Mouse (Mus musculus): ENCODE measurements around the gene Usp53. TPM values are rescaled to one million over a fixed set of nuclear protein-coding genes. Genes with fewer than 3 reads are reported as not detected.

Usp53 gene
- polyA plus RNA-seq, 1 experiment: 0.10 TPM

DNA sequence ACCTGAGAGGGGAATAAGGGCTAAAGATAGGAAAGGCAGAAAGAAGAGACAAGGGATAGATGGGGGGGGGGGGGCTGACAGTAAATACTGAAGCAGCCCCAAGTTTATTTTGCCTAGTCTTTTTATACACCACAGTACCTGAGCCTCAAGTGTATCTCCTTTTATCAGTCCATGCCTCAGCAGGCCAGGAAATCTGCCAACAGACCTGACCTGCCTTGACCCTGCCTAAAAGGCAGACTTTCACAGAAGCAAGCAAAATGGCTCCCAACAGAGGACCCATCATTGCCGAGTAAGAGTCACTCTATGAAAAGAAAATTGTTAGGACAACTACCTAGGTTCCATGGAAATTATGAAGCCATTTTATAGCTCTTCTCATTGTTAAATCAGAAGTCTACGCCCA lies 76.5 kb downstream of the Usp53 start:
- H3K27me3 ChIP-seq (ENCODE audit: control insufficient read depth): no peaks in the 10 kb centered on the region
- no peaks in the 10 kb centered on the region for H3K4me1 ChIP-seq (ENCODE audit: control insufficient read depth)
- no peak for TF ChIP-seq TAL1 (IDR thresholded peaks at IDR 0.05; ENCODE audit: low read length)
- no peak for TF ChIP-seq GATA1 (IDR thresholded peaks at IDR 0.05; ENCODE audit: low read length)
- no peak overlapping the region for H3K4me3 ChIP-seq (replicated peaks)
- no peaks in the 10 kb centered on the region; the same call in 1 of the 2 replicates for H3K9me3 ChIP-seq (ENCODE audit: control insufficient read depth, low read length)
- no peaks in the 10 kb centered on the region for H3K36me3 ChIP-seq (ENCODE audit: control insufficient read depth)

DNA sequence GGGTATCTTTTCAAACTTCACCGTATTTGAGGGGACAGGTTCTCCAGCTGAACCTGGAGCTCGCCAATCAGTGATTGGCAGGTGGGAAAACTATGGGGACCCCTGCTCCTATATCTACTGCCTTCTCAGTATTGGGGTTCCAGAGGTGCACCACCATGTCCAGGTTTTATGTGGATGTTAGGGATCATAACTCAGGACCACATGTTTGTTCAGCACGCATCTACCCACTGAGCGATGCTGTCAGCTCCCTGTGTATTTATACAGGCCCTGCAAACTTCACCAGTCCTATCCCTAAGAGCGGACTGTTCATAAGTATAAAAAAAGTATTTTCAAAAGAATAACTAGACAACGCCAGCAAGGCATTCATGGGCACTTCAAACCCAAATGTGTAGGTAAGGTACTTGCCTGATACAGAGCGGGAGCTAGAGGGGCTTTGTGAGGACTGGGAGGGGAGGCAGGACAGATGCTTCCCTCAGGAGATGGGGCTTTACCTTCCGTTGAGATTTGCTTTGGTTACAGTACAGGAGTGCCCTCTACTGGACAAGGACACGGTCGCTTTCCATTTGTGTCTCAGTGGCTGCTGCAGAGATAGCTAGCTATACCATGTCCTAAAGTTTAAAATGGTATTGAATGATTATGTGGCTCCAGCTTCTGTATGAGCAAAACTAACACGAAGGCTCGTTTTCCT lies 80.4 kb downstream of the Usp53 start:
- H3K9me3 ChIP-seq (ENCODE audit: control insufficient read depth, low read length): no peaks in the 10 kb centered on the region; the same call in 1 of the 2 replicates
- TF ChIP-seq GATA1 (IDR thresholded peaks at IDR 0.05; ENCODE audit: low read length) (no peak), TAL1 (IDR thresholded peaks at IDR 0.05; ENCODE audit: low read length) (no peak)
- no peaks in the 10 kb centered on the region for H3K27me3 ChIP-seq (ENCODE audit: control insufficient read depth)
- H3K36me3 ChIP-seq (ENCODE audit: control insufficient read depth): no peaks in the 10 kb centered on the region
- no peaks in the 10 kb centered on the region for H3K4me1 ChIP-seq (ENCODE audit: control insufficient read depth)
- no peak overlapping the region for H3K4me3 ChIP-seq (replicated peaks)

DNA sequence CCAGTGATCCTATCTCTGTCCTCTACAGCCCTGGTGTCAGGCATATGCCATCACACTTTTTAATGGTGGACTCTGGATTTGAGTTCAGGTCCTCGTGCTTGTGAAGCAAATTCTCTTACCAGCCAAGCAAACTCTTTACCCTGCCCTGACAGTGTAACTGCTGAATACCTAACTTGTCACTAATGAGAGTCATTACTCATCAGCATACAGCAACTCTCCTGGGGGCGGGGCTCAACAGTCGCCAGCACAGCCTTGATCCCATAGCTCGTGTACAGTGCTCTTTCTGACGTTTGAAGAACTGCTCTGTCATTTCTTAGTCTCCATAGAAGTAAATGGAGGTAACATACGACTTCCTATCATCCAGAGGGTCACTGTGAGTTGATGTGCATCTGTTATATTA lies 86.1 kb downstream of the Usp53 start:
- TF ChIP-seq GATA1 (IDR thresholded peaks at IDR 0.05; ENCODE audit: low read length) (no peak), TAL1 (IDR thresholded peaks at IDR 0.05; ENCODE audit: low read length) (no peak)
- Histone ChIP-seq H3K4me3 (replicated peaks) (no peak overlapping the region), H3K4me1 (ENCODE audit: control insufficient read depth) (no peaks in the 10 kb centered on the region), H3K9me3 (ENCODE audit: control insufficient read depth, low read length) (no peaks in the 10 kb centered on the region), H3K36me3 (ENCODE audit: control insufficient read depth) (no peaks in the 10 kb centered on the region), H3K27me3 (ENCODE audit: control insufficient read depth) (no peaks in the 10 kb centered on the region)

DNA sequence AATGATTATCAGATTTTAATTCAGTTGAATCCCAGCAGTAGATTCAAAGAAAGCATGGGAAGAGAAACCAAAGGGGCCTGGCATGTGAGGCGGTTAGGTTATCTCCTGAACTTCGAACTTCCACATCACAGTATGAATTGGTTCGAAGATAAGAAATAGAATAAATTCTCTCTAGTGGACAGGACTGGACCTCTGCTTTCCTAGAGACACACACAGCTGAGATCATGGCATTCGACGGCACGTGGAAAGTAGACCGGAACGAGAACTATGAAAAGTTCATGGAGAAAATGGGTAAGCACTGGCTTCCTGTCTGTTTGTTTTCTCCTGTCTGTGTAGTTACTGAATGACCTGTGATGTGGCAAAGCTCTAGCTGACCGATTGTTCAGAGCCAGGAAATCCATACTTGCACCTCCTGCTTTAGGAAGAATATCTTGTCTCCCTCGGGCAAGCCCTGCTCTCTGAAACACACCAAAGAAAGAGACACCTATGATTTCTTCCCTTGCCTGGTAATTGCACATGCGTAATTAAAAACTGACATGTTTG lies 89.0 kb downstream of the Usp53 start:
- Histone ChIP-seq H3K4me1 (ENCODE audit: control insufficient read depth) (no peaks in the 10 kb centered on the region), H3K36me3 (ENCODE audit: control insufficient read depth) (no peaks in the 10 kb centered on the region), H3K9me3 (ENCODE audit: control insufficient read depth, low read length) (no peaks in the 10 kb centered on the region), H3K4me3 (replicated peaks) (no peak overlapping the region), H3K27me3 (ENCODE audit: control insufficient read depth) (no peaks in the 10 kb centered on the region)
- TF ChIP-seq GATA1 (IDR thresholded peaks at IDR 0.05; ENCODE audit: low read length): no peak
- TF ChIP-seq TAL1 (IDR thresholded peaks at IDR 0.05; ENCODE audit: low read length): no peak

DNA sequence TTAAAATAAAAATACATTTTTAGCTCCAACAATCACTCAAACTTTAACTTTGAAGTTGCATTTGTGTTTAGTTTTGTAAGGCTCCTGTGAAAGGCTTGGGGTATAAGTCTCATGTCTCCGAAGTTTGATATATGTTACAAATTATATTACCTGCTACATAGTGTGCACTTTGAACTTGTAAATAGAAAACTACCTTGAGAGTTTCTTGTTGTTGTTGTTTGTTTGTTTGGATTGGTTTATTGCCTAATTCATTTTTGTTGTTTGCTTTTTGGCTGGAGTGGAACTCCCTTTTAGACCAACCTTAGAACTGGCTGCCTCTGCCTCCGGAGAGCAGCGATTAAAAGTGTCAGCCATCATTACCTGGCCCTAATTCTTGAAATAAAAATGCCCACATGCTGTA lies 89.5 kb downstream of the Usp53 start, which contains the start of gene Fabp2:
Gene Fabp2, plus strand, starts transcription at position 301 of the 400 bp plus-strand sequence.
- no peaks in the 10 kb centered on the region for H3K9me3 ChIP-seq (ENCODE audit: control insufficient read depth, low read length)
- H3K4me3 ChIP-seq (replicated peaks): no peak within 1 kb of the TSS
- H3K27me3 ChIP-seq (ENCODE audit: control insufficient read depth): no peaks in the 10 kb centered on the region
- TF ChIP-seq TAL1 (IDR thresholded peaks at IDR 0.05; ENCODE audit: low read length) (no peak), GATA1 (IDR thresholded peaks at IDR 0.05; ENCODE audit: low read length) (no peak)
- H3K4me1 ChIP-seq (ENCODE audit: control insufficient read depth): no peaks in the 10 kb centered on the region
- H3K36me3 ChIP-seq (ENCODE audit: control insufficient read depth): no peaks in the 10 kb centered on the region

DNA sequence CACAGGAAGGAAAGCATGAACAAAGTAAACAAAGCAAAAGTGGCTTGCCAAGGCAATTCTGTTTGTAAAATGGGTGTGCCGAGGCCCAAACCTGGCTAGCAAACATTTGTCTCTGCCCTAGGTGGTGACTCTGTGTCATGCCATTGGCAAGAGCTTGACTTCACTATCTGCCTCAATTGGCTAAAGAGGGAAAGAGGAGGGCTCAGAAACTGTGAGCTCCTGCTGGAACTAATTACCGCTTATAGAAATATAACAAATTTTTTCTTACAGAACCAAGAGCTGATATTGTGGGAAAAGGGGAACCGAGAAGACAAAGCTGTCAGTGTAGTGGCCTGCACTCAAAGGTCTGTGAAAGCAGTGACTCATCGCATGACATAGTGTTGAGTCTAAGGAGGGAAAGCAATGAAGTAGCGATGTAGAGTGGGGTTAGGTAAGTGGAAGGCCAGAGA lies 95.9 kb downstream of the Usp53 start:
- TF ChIP-seq TAL1 (IDR thresholded peaks at IDR 0.05; ENCODE audit: low read length) (no peak), GATA1 (IDR thresholded peaks at IDR 0.05; ENCODE audit: low read length) (no peak)
- no peaks in the 10 kb centered on the region for H3K36me3 ChIP-seq (ENCODE audit: control insufficient read depth)
- H3K4me1 ChIP-seq (ENCODE audit: control insufficient read depth): no peaks in the 10 kb centered on the region
- no peak overlapping the region for H3K4me3 ChIP-seq (replicated peaks)
- no peaks in the 10 kb centered on the region for H3K9me3 ChIP-seq (ENCODE audit: control insufficient read depth, low read length)
- H3K27me3 ChIP-seq (ENCODE audit: control insufficient read depth): no peaks in the 10 kb centered on the region

DNA sequence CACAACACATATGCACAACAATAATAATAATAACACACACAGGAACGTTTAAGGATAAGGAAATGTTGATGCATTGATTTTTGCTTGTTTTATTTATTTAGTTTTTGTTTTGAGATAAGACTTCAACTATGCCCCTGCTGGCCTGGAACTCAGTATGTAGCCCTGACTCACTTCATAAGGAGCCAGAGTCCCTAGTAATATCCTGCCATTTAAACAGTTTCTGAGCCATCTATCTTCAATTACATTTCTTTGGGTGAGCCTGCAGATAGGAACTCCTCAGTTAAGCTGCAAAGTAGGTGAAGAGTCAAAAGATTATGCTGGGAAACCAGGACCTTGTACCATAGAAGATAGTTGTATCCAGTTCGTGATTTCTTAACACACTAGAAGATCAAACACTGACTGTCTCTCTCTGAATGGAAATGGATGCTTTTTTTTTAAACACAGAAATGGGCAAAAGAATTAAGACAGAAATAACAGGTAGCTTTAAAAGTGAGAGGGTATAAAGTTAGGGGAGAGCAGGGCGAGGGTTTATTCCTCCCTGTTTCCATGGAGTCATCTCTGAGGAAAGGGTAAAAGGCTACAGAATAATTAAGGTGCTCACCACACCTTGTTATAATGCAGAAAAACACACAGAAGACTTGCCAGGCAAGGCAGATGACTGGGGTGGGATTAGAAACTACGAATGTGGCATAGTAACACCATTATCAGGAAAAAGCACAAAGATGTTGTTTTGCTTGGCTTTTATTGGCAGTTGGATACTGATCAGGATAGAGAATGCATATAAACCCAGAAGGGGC lies 96.6 kb downstream of the Usp53 start:
- no peaks in the 10 kb centered on the region for H3K9me3 ChIP-seq (ENCODE audit: control insufficient read depth, low read length)
- no peaks in the 10 kb centered on the region for H3K4me1 ChIP-seq (ENCODE audit: control insufficient read depth)
- H3K4me3 ChIP-seq (replicated peaks): no peak overlapping the region
- H3K27me3 ChIP-seq (ENCODE audit: control insufficient read depth): no peaks in the 10 kb centered on the region
- TF ChIP-seq TAL1 (IDR thresholded peaks at IDR 0.05; ENCODE audit: low read length) (no peak), GATA1 (IDR thresholded peaks at IDR 0.05; ENCODE audit: low read length) (no peak)
- H3K36me3 ChIP-seq (ENCODE audit: control insufficient read depth): no peaks in the 10 kb centered on the region

Other genes starting within 250 kb of the Usp53 start
- gene Fabp2, start 89.4 kb downstream of the Usp53 start, polyA plus RNA-seq (2012): not detected in 2 replicates
- not detected in 2 replicates for gene Gm10959, start 65.2 kb downstream of the Usp53 start, polyA plus RNA-seq (2012)
- gene 1810037I17Rik, start 60.3 kb downstream of the Usp53 start, polyA plus RNA-seq (2012): 13.1 and 15.7 TPM in 2 replicates
- gene Myoz2, start 50.5 kb upstream of the Usp53 start, polyA plus RNA-seq (2012): not detected in 2 replicates

Measured in erythroblast, embryonic 14.5 days (primary cell).